Mouse (Mus musculus) adrenal gland, adult 18-20 months (tissue): ENCODE measurements at regions not wholly inside any gene's neighbourhood (a gene's known extent, or its start where the extent isn't known, plus 50 kb on each side); places are given as distances from the start of the nearest gene placed in this dataset.

ENCODE experiments used
- DNase-seq, 2 experiments: peaks; one replicate each; pipeline ENCODE4 v3.0.0; 2021 to 2022; ENCODE audit warnings: low spot score in 2 of 2

DNA sequence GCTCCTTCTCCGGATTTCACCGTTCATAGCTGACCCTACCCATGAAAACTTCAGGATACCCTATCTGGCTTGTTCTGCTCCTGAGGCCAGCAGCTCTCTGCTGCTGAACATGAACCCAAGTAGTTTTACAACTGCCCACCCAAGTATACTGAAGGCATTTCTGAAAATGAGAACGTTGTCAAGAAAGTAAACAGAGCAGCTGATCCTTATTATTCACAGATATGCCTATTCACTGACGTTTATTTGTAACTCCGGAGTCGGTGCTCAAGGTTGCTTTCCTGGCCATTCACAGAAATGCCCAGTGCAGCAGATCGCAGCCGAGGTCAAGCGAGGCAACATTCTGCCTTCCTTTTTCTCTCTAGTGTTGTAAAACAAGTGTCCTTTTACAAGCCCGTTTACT lies 128.4 kb upstream of the N6amt1 start:
- DNase-seq = no peak

DNA sequence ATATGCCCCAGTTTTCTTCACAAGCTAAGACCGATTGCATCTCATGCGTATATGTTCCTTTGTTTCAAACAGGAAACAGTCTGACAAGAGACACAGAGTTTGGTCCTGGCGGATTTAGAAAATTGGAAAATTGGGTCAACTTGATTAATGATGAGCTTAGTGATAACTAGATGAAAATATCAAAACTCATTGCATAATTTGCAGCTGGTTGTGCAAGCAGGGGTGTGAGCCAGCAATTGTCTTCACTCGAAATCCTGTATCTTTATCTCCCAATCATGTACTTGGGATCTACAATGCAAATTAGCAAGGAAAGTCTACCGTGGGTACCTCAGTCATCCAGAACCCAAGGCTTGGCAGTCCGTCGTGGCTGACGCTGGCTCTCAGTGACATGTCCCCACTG lies 128.9 kb upstream of the N6amt1 start:
- peak in 1 of 2 experiments; percentile 8 for DNase-seq

GRCm38 (mm10) chr16:87224024-87224423 lies 130.0 kb upstream of the N6amt1 start:
- DNase-seq = no peak

DNA sequence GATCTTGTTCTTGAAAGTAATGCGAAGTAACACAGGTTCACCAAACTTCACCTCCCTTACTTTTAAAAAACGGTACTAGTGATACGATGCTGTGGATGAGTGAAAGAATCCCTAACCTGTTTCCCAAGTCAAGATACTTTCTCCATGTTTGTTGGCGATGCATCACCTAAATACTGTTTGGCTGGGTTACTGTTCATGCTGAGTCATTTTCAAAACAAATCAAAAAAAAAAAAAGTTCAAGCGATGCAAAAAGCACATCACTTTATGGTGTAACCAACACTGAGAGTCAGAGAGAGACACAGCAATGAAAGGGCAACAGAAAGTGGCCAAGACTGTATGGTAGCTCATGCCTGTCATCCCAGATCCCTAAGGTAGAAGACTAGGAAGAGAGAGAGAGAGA lies 133.4 kb upstream of the N6amt1 start:
- no peak for DNase-seq

DNA sequence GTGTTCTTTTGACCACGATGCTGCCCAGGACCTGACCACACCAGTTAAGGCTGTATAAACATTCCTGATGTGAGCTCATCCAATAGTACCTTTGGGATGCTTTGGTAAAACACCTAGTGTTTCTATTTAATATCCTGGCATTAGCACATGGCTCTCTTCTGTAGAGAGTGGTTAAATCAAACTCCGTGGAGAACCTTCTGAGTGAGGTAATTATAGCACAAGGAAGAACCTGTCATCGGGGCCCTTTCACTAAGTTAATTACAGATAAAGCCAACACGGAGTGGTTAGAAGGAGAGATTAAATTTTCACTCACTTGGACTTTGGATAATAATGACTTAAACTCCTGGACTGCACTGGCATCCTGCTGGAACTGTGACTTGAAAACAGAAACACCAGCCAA lies 133.8 kb upstream of the N6amt1 start:
- DNase-seq = no peak

DNA sequence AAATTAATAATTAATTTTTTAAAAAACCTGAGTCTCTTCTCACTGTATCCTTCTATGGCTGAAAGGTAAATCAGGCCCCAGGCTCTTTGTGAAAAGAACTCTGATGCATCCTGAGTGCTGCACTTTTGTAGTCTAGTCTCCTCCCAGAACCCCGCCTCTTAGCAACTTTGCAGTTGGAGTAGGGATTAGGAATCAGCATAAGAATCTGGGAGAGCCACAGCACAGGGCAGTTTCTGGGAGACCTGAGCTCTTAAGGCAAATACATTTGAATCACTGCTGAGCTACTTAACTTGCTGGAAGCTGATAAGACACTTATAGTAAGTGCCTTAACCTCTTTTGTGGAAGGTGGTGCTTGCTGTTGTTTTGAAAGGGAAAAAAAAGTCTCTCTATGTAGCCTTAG lies 146.1 kb upstream of the N6amt1 start:
- no peak for DNase-seq

DNA sequence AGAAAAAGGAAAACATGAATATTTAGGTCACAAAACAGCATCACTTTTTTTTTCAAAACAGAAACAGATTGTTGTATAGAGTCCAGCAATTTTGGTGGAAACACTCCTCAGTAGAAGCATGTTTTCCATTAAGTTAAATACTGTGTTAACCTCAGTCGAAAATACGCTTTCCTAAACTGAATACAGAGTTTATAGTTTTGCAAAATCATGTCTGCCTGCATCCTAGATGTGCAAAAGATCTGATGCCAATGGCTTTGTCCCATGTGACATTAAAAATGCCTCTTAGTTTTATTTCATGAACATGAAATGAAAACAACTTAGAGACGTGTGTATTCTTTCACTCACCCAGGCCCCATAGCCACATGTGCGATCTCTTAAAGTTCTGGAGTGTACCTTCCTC lies 163.5 kb upstream of the N6amt1 start:
- DNase-seq = no peak

GRCm38 (mm10) chr16:87188737-87189136 lies 165.2 kb upstream of the N6amt1 start:
- no peak for DNase-seq

DNA sequence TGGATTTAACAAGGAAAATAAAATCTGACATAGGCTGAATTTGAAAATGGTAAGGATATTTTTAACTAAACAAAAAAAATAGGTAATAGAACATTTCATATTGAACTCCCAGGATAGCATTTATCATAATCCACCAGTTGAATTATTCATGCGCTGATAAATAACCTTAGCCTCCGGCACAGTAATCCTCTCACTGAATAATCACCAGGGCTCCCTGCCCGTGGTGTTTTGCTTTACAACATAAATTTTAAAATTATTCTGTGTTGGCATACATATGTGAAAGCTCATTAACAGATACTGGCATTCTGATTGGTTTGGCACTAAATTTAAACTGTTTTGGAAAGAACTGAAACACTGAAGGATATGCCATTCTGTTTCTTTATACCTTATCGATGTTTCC lies 181.6 kb upstream of the N6amt1 start:
- DNase-seq = no peak

- no peak for DNase-seq
Measured at GRCm38 (mm10) chr16:87139301-87139700, 214.7 kb upstream of the N6amt1 start.

DNA sequence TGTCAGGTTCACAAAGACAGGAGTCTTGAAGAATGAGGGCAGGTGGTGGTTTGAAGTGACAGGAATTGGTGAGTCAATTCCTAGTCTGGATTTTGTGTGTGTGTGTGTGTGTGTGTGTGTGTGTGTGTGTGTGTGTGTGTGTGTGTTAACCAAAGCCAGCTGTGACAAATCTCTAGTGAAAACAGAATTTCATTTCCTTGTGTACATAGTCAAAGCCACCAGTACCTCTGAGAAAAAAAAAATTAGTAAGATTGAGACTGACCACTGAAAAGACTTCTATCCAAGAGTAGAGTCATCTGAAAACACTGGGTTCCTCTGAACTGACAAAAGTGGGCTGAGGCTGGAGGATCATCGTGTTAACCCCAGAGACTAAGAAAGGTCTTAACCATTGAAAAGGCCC lies 217.5 kb upstream of the N6amt1 start:
- no peak for DNase-seq

- DNase-seq = no peak
Measured at GRCm38 (mm10) chr16:87134452-87134851, 219.5 kb upstream of the N6amt1 start.

GRCm38 (mm10) chr16:87133874-87134273 lies 220.1 kb upstream of the N6amt1 start:
- no peak for DNase-seq

DNA sequence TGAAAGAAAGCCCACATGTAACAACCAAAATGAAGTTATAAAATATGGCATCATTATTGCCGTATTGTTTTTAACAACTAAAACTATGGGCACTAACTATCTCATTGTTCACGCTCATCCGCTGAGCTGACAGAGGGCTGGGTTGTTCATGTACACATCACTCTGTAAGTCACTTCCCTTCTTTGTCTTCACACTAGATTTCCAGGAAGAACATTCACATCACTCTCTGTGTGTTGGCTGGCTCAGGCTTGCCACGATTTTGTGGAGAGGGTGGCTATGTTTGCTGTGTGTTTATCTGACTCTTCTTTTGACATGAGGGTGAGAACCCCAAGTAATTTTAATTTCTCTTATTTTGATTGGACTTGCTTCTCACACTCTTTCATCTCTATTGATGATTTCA lies 221.9 kb upstream of the N6amt1 start:
- DNase-seq = no peak

- DNase-seq = no peak
Measured at GRCm38 (mm10) chr16:87130733-87131640, 223.0 kb upstream of the N6amt1 start.

GRCm38 (mm10) chr16:87129021-87129420 lies 225.0 kb upstream of the N6amt1 start:
- DNase-seq = no peak

- no peak for DNase-seq
Measured at GRCm38 (mm10) chr16:87128230-87128629, 225.8 kb upstream of the N6amt1 start.

DNA sequence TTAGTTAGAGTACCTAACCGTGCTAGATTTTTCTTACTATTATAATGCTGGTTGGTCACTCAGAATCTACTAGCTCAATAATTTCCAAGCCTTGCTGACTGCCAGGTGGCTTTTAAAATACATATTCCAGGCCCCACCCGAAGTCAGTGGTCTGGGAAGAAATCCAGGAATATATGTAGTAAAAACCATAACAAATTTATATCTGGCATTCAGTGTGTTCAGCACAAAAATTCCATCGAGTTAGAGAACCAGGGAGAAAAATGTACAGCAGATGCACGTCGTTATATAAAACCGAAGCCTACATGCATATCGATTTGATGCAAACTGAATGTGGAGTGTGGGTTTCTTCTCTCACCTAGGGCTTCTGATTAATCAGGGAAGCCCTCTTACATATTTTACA lies 229.5 kb upstream of the N6amt1 start:
- no peak for DNase-seq

- DNase-seq = no peak
Measured at GRCm38 (mm10) chr16:87103599-87103998, 250.4 kb upstream of the N6amt1 start.

GRCm38 (mm10) chr16:87102057-87102456 lies 251.9 kb upstream of the N6amt1 start:
- DNase-seq = no peak

GRCm38 (mm10) chr16:87092011-87092410 lies 262.0 kb upstream of the N6amt1 start:
- no peak for DNase-seq

DNA sequence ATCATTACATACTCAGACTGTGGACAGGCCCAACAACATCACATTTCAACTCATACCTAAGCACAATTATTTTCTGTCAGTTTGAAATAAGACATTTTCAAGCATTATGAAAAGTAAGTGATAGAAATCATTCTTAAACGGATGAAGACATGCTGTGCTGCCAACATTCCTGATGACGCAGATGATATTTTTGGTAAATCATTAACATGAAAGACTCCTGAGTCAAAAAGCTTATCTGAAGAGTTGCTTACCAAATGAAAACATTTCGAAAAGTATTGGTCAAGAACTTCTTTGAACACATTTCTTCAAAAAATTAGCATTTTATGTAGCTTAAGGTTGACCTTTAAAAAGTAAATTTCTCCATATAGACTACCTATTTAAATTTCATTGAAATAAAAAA lies 264.7 kb upstream of the N6amt1 start:
- DNase-seq = no peak

DNA sequence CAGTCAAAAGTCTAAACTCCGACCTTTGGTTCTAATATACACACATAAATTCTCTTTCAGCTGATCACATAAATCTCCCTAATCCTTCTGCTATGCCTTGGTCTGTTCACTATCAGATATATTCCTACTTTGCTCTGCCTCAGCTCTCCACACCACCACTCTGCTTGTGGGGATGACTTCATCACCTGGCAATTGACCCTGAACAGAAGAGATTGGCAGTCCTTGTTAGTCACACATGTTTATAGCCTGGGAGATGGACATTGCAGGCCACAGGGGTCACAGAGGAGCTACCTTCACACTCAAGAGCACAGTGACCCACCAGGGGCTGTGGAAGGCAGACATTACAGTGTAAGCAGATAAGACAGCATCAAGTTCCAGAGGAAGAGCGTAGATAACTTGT lies 270.5 kb upstream of the N6amt1 start:
- DNase-seq = no peak
